In the genomic region with DNA sequence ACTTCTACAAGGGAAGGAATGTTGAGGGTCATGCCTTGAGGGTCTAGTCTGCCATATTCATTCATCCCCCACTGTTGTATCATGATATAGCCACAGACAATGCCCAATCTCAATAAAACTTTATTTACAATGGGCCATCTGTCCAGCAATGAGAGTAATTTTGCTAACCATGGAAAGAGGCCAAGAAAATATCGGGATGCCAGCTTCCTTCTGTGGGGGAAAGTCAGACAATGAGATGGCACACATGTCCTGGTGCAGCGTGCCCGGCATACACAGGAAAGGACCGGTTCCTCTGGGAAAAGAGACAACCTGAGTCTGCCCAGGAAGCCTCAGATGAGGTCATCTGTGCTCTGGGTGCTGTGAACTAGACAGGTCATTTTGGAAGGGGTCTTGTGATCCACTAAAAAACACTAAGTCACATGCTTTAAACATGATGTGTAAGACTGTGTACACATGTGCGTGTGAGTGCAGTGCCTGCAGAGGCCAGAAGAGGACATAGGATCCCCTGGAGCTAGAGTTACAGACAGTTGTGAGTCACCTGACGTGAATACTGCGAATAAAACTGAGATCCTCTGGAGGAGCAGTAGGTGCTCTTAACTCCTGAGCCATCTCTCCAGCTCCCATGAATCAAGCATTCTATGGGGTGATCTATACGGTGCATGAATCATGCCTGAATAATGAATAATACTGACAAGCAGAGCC, we compare ENCODE assay signal across 14 mouse cellular contexts. TPM values are rescaled to one million over a fixed set of nuclear protein-coding genes. Genes with fewer than 3 reads are reported as not detected.
A peak's percentile ranks its signal among the peaks of the same experiment; 100 is the strongest.
DNase-seq lines count a peak whose midpoint lies in the region; ATAC-seq and TF ChIP-seq lines count a peak whose summit lies in the region.
"Had no signal": no experiment of that assay in that cellular context is flagged by ENCODE, and none has a peak within 500 bp of the region (broad histone marks: within the 10 kb centered on the region; RNA-seq: fewer than 3 reads in every experiment).

No protein-coding gene starts in this region.

- no peak overlapping the region for H3K4me3 ChIP-seq in heart, embryonic 15.5 days
- H3K4me3 ChIP-seq in midbrain, postnatal 0 days (ENCODE audit: low read depth, low read length), result no peak overlapping the region
- no peak overlapping the region for H3K4me3 ChIP-seq in midbrain, embryonic 16.5 days (ENCODE audit: low read depth, low read length)
- H3K4me3 ChIP-seq in intestine, embryonic 16.5 days (ENCODE audit: low read length), result no peak overlapping the region
- H3K4me3 ChIP-seq: forebrain, embryonic 13.5 days had no signal

- H3K36me3 ChIP-seq in heart, embryonic 15.5 days, result no peaks in the 10 kb centered on the region
- H3K36me3 ChIP-seq in midbrain, postnatal 0 days (ENCODE audit: insufficient read depth, low read length), result no peaks in the 10 kb centered on the region
- H3K36me3 ChIP-seq in midbrain, embryonic 16.5 days (ENCODE audit: control insufficient read depth, insufficient read depth, low read length), result no peaks in the 10 kb centered on the region
- no peaks in the 10 kb centered on the region for H3K36me3 ChIP-seq in intestine, embryonic 16.5 days (ENCODE audit: control insufficient read depth, insufficient read depth, low read length)

- peak overlapping the region; percentile 51; the same call in 1 of the 2 replicates for H3K27ac ChIP-seq in heart, embryonic 15.5 days
- no peak overlapping the region for H3K27ac ChIP-seq in midbrain, postnatal 0 days (ENCODE audit: low read depth, low read length)
- H3K27ac ChIP-seq in midbrain, embryonic 16.5 days (ENCODE audit: low read length), result no peak overlapping the region
- 0 out of 2 replicates have a peak overlapping the region, but pooled peaks have one; percentile 9 for H3K27ac ChIP-seq in intestine, embryonic 16.5 days (ENCODE audit: low read length)
- H3K27ac ChIP-seq: macrophage had no signal

- H3K4me2 ChIP-seq in heart, embryonic 15.5 days, result no peak overlapping the region
- no peak overlapping the region for H3K4me2 ChIP-seq in midbrain, postnatal 0 days (ENCODE audit: low read depth, low read length, poor library complexity, severe bottlenecking)
- H3K4me2 ChIP-seq in midbrain, embryonic 16.5 days (ENCODE audit: low read length), result no peak overlapping the region
- no peak overlapping the region for H3K4me2 ChIP-seq in intestine, embryonic 16.5 days (ENCODE audit: low read depth, low read length)
- H3K4me2 ChIP-seq: forebrain, embryonic 13.5 days had no signal

- no peaks in the 10 kb centered on the region for H3K27me3 ChIP-seq in heart, embryonic 15.5 days
- no peaks in the 10 kb centered on the region for H3K27me3 ChIP-seq in midbrain, postnatal 0 days (ENCODE audit: insufficient read depth, low read length)
- H3K27me3 ChIP-seq in midbrain, embryonic 16.5 days (ENCODE audit: control insufficient read depth, insufficient read depth, low read depth, low read length), result no peaks in the 10 kb centered on the region
- no peaks in the 10 kb centered on the region for H3K27me3 ChIP-seq in intestine, embryonic 16.5 days (replicated peaks; ENCODE audit: control insufficient read depth, insufficient read depth, low read length)
- H3K27me3 ChIP-seq: forebrain, embryonic 13.5 days had no signal

- WGBS in heart, embryonic 15.5 days, result 85% methylated on average over 8 of the region's 8 CpGs
- 83% methylated on average over 8 of the region's 8 CpGs for WGBS in midbrain, postnatal 0 days
- 86% methylated on average over 8 of the region's 8 CpGs for WGBS in midbrain, embryonic 16.5 days
- 82% methylated on average over 8 of the region's 8 CpGs for WGBS in intestine, embryonic 16.5 days

- DNase-seq in heart, adult 18-20 months, result no peak
- DNase-seq in midbrain, postnatal 0 days (ENCODE audit: low spot score), result no peak
- DNase-seq in MN1 (ENCODE audit: low spot score), result peak; percentile 57
- DNase-seq in heart, postnatal 25 days (ENCODE audit: low spot score), result no peak
- DNase-seq: adrenal gland, adult 8-10 months; cerebellum, adult 9-11 months; gastrocnemius, postnatal 14 days had no signal

- no peaks in the 10 kb centered on the region for H3K9me3 ChIP-seq in heart, embryonic 15.5 days (replicated peaks)
- no peaks in the 10 kb centered on the region for H3K9me3 ChIP-seq in midbrain, postnatal 0 days (ENCODE audit: low read length)
- H3K9me3 ChIP-seq in midbrain, embryonic 16.5 days (replicated peaks; ENCODE audit: control insufficient read depth, low read length, poor library complexity, severe bottlenecking), result no peaks in the 10 kb centered on the region
- H3K9me3 ChIP-seq in intestine, embryonic 16.5 days (ENCODE audit: control insufficient read depth, low read length), result no peaks in the 10 kb centered on the region
- H3K9me3 ChIP-seq: forebrain, embryonic 13.5 days had no signal

- ATAC-seq in heart, embryonic 15.5 days (replicated peaks; ENCODE audit: insufficient number of reproducible peaks, insufficient read depth, low FRiP score, low read depth), result no peak
- no peak for ATAC-seq in midbrain, postnatal 0 days (ENCODE audit: low FRiP score)
- no peak for ATAC-seq in midbrain, embryonic 16.5 days
- no peak for ATAC-seq in intestine, embryonic 16.5 days
- ATAC-seq: inflammation-experienced regulatory T-cells, adult 6 months had no signal

- intact Hi-C loops in heart, postnatal 25 days (cut with DNase I), result no loop called here

- TF ChIP-seq CTCF in midbrain, postnatal 0 days (IDR thresholded peaks at IDR 0.05), result peak; percentile 20

- no peak overlapping the region for H3K9ac ChIP-seq in heart, embryonic 15.5 days
- H3K9ac ChIP-seq in midbrain, postnatal 0 days (replicated peaks; ENCODE audit: low read length, poor library complexity, severe bottlenecking), result no peak overlapping the region
- no peak overlapping the region for H3K9ac ChIP-seq in midbrain, embryonic 16.5 days (ENCODE audit: low read depth, low read length)
- no peak overlapping the region for H3K9ac ChIP-seq in intestine, embryonic 16.5 days (ENCODE audit: low read depth, low read length)
- H3K9ac ChIP-seq: forebrain, embryonic 13.5 days had no signal

- H3K4me1 ChIP-seq in heart, embryonic 15.5 days (replicated peaks), result peaks cover 57% of the 10 kb centered on the region
- H3K4me1 ChIP-seq in midbrain, postnatal 0 days (ENCODE audit: insufficient read depth, low read length), result peaks cover 11% of the 10 kb centered on the region
- H3K4me1 ChIP-seq in midbrain, embryonic 16.5 days (ENCODE audit: control insufficient read depth, insufficient read depth, low read length), result peaks cover 19% of the 10 kb centered on the region
- H3K4me1 ChIP-seq in intestine, embryonic 16.5 days (ENCODE audit: control insufficient read depth, insufficient read depth, low read length), result peaks cover 34% of the 10 kb centered on the region

RNA-seq across cellular contexts. Expression of a gene that starts 4.2 kb away (rescaled TPM):
- polyA plus RNA-seq in heart, embryonic 15.5 days (2015; fragmentation: Nextera tagmentation; extraction: Ambion mirVana), result 0.20 and 0.33 TPM in 2 replicates
- under 1 TPM; 0.39 to 0.42 TPM for total RNA-seq in heart, adult 18-20 months (2021)
- total RNA-seq in midbrain, postnatal 0 days (2014; rRNA removed), result 0.16 and 0.71 TPM in 2 replicates
- polyA plus RNA-seq in midbrain, postnatal 0 days (2015; fragmentation: Nextera tagmentation; extraction: Ambion mirVana), result 0.13 and 0.22 TPM in 2 replicates
- polyA plus RNA-seq in midbrain, embryonic 16.5 days (2015; fragmentation: Nextera tagmentation; extraction: Ambion mirVana), result 0.10 and 0.15 TPM in 2 replicates
- polyA plus RNA-seq in intestine, embryonic 16.5 days (2015; fragmentation: Nextera tagmentation; extraction: Ambion mirVana), result 0.20 and 0.24 TPM in 2 replicates
- total RNA-seq in heart, postnatal 25 days (2021), result 1 to 10 TPM in 1 of 2 experiments, under 1 TPM in 1; 0.84 to 1.1 TPM
- polyA plus RNA-seq: liver, embryonic 16.5 days had no signal

RNA-seq across cellular contexts. Expression of a gene that starts 9.0 kb away (rescaled TPM):
- polyA plus RNA-seq in heart, embryonic 15.5 days (2015; fragmentation: Nextera tagmentation; extraction: Ambion mirVana), result 67.1 and 85.2 TPM in 2 replicates
- 100 to 1,000 TPM in 1 of 2 experiments, 10 to 100 TPM in 1; 75.0 to 102 TPM for total RNA-seq in heart, adult 18-20 months (2021)
- total RNA-seq in midbrain, postnatal 0 days (2014; rRNA removed), result 212 and 217 TPM in 2 replicates
- polyA plus RNA-seq in midbrain, postnatal 0 days (2015; fragmentation: Nextera tagmentation; extraction: Ambion mirVana), result 129 and 140 TPM in 2 replicates
- polyA plus RNA-seq in midbrain, embryonic 16.5 days (2015; fragmentation: Nextera tagmentation; extraction: Ambion mirVana), result 83.6 and 98.8 TPM in 2 replicates
- 30.9 and 45.1 TPM in 2 replicates for polyA plus RNA-seq in intestine, embryonic 16.5 days (2015; fragmentation: Nextera tagmentation; extraction: Ambion mirVana)
- total RNA-seq in heart, postnatal 25 days (2021), result 100 to 1,000 TPM; 121 to 138 TPM

RNA-seq across cellular contexts. Expression of a gene that starts 55.3 kb away (rescaled TPM):
- 9.6 and 20.7 TPM in 2 replicates for polyA plus RNA-seq in heart, embryonic 15.5 days (2015; fragmentation: Nextera tagmentation; extraction: Ambion mirVana)
- 10 to 100 TPM; 19.6 to 34.9 TPM for total RNA-seq in heart, adult 18-20 months (2021)
- 17.4 and 19.0 TPM in 2 replicates for total RNA-seq in midbrain, postnatal 0 days (2014; rRNA removed)
- 14.2 and 14.9 TPM in 2 replicates for polyA plus RNA-seq in midbrain, postnatal 0 days (2015; fragmentation: Nextera tagmentation; extraction: Ambion mirVana)
- 3.8 and 4.4 TPM in 2 replicates for polyA plus RNA-seq in midbrain, embryonic 16.5 days (2015; fragmentation: Nextera tagmentation; extraction: Ambion mirVana)
- polyA plus RNA-seq in intestine, embryonic 16.5 days (2015; fragmentation: Nextera tagmentation; extraction: Ambion mirVana), result 226 and 234 TPM in 2 replicates
- 10 to 100 TPM; 19.2 to 24.0 TPM for total RNA-seq in heart, postnatal 25 days (2021)

RNA-seq across cellular contexts. Expression of a gene that starts 56.5 kb away (rescaled TPM):
- 11.6 and 16.7 TPM in 2 replicates for polyA plus RNA-seq in heart, embryonic 15.5 days (2015; fragmentation: Nextera tagmentation; extraction: Ambion mirVana)
- 10 to 100 TPM; 12.3 to 12.4 TPM for total RNA-seq in heart, adult 18-20 months (2021)
- 13.7 and 20.4 TPM in 2 replicates for total RNA-seq in midbrain, postnatal 0 days (2014; rRNA removed)
- 10.6 and 13.1 TPM in 2 replicates for polyA plus RNA-seq in midbrain, postnatal 0 days (2015; fragmentation: Nextera tagmentation; extraction: Ambion mirVana)
- 17.7 and 18.8 TPM in 2 replicates for polyA plus RNA-seq in midbrain, embryonic 16.5 days (2015; fragmentation: Nextera tagmentation; extraction: Ambion mirVana)
- 15.9 TPM in 2 replicates for polyA plus RNA-seq in intestine, embryonic 16.5 days (2015; fragmentation: Nextera tagmentation; extraction: Ambion mirVana)
- total RNA-seq in heart, postnatal 25 days (2021), result 10 to 100 TPM; 12.0 to 14.5 TPM

Comparison
In these comparisons a context has a peak if more than half of its experiments do, and no peak if none do; other contexts are left out.
1. H3K27ac ChIP-seq: peak in heart, embryonic 15.5 days (single experiment) and intestine, embryonic 16.5 days (single experiment); none in midbrain, postnatal 0 days (single experiment) and midbrain, embryonic 16.5 days (single experiment).
2. RNA of a gene that starts 55.3 kb away (polyA plus RNA-seq): 226 to 234 TPM in intestine, embryonic 16.5 days; 14.2 to 14.9 TPM in midbrain, postnatal 0 days, 9.6 to 20.7 TPM in heart, embryonic 15.5 days and 3.8 to 4.4 TPM in midbrain, embryonic 16.5 days; every median in the first group is over 10 times any median in the second.